Mouse (Mus musculus) fibroblast of lung, adult 2 months (primary cell): ENCODE data around the gene Fbxl16.

Experiments used
- DNase-seq: peaks from one replicate; pipeline ENCODE4 v3.0.0-alpha.2; 2011; ENCODE audit warnings: low read depth

Gene Fbxl16

DNA sequence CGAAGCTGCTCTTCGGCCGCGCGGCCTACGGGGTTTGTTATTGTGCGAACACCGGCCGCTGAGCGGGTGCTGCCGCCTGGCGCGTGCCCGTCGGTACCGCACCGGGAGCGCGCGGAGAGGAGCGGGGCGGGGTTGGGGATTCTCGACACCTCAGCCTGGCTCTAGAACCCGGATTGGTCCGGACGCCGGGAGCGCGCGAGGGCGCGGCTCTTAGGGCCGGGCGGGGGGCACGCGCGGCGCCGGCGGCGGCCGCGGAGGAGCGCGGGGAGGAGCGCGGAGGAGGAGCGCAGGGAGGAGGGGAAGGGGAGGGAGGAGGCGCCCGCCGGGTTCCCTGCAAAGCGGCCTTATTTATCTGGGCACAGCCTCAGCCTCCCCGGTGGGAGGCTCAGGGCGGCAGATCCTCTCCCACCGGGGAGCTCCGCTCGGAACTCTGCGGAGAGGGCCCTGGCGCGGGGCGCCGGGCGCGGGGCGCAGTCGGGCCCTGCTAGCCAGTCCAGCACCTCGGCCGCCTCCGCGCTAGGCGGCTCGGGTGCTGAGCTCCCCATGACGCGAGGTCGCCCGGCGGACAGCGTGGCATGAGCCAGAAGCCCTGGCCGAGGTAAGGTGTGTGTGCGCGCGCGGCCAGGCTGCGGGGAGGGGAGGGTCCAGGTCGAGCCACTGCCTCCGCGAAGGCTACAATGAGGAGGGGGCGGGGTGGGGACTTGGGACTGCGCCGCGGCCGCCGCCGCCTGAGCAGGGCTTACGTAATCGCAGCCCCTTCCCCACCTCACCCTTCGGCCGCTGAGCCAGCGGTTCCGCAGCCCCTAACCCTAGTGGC, at the start of gene Fbxl16:
Gene Fbxl16, plus strand, starts transcription at position 297 of the 817 bp plus-strand sequence.
- DNase-seq = no peak

DNA sequence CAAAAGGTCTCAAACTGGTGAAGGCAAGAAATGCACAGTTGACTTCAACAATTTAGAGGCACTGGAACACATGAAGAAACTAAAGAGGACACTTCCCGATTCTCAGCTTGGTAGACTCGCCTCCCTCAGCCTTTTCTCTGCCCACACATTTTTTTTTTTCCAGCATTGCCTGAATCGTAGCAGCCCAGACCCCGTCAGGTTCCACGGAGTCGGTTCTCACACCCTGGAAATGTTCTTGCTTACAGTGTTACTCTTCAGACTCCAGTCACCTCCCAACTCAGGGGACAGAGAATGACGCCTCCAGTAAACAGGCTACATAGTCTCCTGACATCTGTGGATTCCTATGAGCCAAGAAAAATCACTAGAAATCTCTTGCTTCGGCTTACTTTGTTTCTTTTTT, 48.7 kb upstream of the Fbxl16 start:
- no peak for DNase-seq

DNA sequence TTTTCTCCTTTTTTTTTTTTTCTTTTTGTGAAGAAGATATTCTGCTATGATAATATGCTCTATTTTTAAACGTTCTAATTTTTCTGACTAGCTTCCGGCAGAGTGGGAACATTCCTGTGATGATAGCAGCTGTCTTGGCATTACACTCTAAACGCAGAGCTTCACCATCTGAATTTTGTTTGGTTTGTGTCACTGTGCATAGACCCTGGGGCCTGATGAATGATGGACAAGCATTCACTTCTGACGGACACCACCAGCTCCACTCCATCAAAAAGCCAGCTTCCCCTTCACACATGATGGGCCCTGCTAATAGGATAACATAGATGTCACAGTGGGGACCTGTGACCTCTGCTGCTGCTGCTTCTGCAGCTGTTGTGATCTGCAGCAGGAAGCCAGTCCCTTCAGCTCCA, 47.3 kb upstream of the Fbxl16 start:
- no peak for DNase-seq

DNA sequence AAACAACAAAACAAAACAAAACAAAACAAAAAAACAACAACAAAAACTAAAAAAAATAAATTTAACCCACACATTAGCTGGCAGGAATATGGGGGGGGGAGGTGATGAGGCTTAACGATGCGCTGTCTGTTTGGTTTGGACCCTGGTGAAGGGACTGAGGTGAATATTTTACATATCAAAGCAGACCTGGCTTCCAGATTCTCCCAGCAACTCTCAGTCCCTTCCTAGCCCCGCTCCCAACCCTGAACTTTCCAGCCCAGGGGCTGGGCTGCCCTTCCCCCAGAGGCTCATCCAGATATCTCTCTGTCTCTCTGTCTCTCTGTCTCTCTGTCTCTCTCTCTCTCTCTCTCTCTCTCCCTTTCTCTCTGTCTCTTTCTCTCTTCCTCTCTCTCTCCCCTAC, 46.3 kb upstream of the Fbxl16 start:
- DNase-seq = no peak

DNA sequence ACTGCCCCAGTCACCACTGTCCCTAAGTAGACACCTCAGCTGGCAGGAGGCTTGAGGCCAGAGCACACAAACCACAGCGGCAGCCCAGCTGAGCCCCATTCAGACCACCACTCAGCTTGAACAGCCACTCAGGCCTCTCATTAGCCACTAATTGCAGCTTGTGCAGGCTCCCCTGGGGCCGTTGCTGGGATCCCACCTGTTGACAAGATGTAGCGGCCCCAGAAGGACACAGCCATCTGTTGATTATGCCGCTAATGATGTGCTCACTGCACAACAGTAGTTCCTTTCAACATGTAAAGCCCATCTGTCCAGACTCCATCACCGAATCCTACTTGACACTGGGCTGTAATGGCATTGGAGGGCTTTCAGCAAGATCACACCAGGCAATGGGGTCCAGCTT, 43.0 kb upstream of the Fbxl16 start:
- no peak for DNase-seq

DNA sequence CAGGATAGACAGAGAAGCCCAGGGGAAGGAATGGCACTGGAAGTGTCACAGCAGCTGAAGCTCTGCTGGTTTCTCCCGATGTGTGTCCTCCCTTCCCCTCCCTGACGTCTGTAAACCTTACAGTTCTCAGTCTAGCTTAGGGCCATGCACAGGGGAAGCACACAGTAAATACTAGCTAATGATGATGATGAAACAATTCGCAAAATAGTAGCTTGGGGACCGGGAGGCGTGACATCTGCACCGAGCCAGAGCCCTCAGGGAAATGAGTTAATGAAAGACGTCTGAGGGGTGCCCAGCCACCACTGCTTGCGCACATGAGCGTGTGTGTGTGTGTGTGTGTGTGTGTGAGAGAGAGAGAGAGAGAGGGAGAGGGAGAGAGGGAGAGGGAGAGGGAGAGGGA, 39.6 kb upstream of the Fbxl16 start:
- no peak for DNase-seq

DNA sequence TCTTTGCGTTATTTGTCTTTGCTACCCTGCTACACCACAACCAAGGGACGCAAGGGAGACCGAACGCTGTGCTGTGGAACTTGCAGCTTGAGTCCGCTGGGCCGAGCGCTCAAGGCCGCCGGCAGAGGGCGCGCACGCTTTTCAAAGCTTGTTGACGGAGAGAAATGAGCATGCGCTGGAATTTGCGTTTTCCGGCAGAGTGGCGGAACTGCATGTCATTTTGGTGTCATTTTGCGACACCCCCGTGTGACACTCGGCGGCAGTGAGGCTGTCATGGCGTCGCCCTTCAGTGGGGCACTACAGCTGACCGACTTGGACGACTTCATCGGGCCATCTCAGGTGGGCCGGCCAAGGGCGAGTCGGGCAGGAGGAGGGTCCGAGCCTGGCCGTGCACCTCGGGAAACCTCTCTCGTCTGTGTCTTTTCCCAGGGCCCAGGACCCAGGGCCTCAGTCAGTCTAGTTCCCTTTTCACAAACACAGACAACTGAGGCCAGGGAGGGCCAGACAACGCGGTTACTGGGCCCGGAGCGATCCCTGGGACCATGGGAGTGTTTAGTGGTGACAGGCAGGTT, 35.2 kb upstream of the Fbxl16 start, which contains the start of gene Narfl:
Gene Narfl, plus strand, starts transcription at position 228 of the 572 bp plus-strand sequence.
- DNase-seq = peak; percentile 92

DNA sequence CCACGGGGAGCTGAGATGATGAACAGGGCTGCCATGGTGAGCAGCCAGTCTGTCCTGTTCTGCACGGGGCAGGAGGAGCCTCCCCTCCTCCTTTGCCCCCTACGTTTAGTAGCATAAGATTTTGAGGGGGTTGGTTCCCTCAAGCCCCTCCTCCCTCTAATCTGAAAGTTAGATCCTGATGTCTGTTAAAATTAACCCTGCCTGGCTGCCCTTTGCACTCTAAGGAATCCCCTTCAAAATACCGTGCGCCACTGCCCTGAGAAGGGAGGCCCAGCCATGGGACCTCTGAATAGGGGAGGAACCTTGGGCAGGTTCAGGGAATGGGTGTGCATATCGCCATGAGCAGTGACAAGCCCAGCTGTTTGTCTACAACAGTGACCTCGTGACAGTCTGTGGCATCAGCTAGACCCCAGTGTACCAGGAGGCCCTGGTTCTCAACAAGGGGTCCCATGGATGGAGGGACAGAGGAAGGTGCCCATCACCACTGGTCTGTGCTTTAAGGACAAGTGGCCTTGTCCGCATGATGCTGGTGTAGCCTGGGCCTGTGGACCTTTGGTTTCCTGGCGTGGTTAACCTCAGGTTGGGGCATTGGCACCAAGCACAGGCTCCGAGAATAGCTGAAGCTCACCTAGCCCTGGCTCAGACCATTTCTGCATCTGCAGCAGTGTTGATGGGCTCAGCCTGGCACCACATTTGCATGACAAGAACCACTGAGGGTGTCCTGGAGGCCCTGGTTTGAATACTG, 33.4 kb upstream of the Fbxl16 start:
- no peak for DNase-seq

DNA sequence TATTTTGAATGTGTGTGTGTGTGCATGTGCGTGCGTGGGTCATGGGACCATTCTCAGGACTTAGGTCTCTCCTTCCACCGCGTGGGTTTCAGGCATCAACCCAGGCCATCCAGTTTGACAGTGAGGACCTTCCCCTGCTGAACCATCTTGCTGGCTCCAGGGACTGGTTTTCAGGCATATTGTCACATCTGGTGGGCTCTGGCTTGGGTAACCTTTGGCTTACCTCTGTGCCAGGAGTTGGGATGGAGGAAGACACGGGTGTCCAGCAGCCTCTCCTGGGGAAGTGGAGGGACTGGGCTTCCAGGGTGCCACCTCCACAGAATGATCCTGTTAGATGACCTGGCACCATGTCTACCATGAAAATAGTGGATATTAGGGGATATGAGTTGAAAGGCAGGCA, 30.9 kb upstream of the Fbxl16 start:
- no peak for DNase-seq

DNA sequence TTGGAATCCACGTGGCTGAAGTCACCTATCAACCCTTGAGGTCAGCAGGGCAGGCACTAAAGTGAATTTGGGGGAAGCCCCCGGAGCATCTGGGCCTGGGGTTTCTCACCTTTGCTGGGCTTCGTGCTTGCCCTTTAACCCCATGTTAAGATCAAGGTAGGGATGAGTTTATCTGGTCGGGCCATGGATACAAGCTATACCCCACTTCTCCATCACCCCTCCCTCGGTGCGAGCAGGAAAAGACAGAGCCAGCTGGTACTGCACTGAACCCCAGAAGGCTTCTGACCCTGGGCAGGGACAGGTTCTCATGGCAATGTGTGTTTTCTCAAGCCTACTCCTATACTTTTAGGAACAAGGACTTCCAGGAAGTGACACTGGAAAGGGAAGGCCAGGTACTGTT, 27.5 kb upstream of the Fbxl16 start:
- no peak for DNase-seq

DNA sequence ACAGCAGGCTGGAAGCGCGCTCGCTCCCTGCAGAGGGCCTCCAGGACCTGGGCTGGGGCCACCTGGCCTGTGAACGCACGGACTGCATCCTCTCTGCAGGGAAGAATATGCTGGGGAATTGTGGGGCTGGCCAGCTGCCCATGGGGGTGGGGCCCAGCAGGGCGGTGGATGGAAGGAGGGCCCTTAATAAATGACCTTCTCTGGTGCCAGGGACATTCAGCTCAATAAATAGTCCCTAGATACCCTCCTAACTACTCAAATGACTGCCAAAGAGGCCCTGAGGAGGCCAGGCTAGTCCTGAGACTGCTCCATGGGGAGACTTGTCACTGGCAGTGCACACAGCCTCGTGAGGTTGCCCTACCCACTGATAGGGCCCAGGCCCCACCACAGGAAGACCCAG, 25.8 kb upstream of the Fbxl16 start:
- DNase-seq = no peak

DNA sequence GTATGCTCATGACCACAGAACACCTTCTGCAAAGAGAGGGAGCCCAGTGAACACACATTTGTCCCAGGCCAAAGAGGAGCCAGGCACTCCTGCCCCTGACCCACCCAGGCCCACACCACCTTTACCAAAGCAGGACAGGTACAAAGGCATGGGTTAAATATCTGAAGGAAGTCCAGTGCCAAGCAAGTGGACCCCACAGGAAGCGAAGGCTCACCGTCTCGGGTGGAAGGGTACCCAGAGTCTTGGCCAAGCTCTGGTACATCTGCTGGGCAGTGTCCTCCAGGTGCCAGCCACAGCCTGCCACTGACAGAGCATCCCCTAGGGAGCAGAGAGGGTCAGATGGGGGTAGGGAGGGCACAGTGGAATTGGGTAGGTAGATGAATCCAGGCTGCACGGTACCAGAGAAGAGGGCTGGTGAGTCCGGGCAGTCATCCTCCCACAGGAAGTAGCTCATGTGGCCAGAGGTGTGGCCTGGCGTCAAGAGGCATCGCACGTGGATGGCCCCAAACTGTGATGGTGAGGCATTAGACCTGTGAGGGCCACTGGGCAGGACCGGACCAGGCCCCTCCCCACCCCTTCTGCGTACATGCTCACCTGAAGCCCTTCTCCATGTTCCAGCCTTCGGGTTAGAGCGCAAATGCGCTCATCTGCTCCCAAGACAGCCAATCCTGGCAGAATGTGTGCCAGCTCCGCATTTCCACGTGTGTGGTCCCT, 24.9 kb upstream of the Fbxl16 start:
- no peak for DNase-seq

DNA sequence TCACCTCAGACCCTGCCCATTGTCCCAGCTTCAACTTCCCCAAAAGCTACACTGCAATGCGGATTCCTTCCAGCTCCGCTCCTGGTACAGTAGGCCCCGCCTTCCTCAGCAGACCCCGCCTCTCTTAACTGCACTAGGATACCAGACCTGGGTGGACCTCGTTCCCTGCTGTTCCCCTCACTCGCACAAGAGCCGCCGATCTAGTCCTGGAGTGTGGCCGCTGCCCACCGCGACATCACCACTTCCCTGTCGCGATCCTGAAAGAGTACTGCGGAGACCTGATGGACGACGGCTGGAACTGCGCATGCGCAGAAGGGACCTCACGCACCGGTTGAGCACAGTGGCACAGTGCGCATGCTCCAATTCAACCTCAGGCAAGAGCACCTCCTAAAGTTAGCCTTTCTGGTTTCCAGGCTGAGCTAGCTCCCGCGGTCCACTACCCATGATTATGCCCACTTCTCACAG, 23.6 kb upstream of the Fbxl16 start, which contains the start of gene Haghl:
Gene Haghl, minus strand, starts transcription at position 393 of the 465 bp plus-strand sequence.
- peak; percentile 88 for DNase-seq

DNA sequence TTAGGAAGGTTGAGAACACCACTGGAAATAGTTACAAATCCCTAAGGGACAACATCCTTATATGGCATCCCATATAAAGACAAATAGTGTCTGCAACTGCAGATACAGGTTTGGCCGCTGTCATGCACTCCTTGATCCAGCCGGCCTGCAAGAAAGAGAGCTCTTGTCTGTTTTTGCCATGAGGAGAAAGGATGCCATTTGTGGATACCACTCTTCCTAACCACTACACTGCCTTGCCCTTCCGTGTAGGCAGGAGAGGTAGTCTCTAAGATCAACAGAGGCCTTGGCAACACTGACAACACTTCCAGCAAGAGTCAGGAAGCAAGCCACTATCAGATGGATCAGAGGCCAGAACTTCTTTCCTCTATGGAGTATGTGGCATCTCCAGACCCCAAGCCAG, 22.6 kb upstream of the Fbxl16 start, which contains the start of gene Ccdc78:
Gene Ccdc78, plus strand, starts transcription at position 301 of the 400 bp plus-strand sequence.
- no peak for DNase-seq

DNA sequence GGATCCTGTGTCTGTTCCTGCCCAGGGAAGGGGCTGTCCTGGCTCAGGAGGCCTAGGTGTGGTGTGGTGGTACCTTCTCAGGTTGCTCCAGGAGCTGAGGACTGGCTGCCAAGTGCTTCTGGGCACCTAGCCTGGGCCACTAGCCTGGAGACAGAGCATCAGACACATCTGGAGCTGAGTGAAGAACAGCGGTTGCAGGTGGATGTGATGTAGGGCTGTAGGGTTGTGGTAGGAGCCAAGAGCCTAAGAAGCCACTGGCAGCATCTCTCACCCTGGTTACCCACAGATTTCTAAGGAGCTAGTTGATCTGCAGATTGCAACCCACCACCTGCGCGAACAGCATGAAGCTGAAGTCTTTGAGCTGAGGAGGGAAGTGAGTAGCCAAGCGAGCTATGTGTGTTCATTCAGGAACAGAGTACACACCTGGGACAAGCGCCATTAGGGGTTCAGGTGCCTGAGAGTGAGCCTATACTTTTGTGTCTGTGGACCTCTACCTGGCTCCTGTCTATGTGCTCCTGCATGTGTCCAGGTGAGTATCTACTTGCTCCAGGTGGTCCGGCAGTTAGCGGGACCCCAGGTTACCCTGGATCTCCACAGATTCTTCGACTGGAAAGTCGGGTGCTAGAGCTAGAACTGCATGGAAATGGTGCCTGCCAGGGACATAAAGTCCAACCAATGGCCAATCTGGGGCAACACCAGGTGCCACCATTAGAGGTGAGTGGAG, 21.9 kb upstream of the Fbxl16 start:
- no peak for DNase-seq

DNA sequence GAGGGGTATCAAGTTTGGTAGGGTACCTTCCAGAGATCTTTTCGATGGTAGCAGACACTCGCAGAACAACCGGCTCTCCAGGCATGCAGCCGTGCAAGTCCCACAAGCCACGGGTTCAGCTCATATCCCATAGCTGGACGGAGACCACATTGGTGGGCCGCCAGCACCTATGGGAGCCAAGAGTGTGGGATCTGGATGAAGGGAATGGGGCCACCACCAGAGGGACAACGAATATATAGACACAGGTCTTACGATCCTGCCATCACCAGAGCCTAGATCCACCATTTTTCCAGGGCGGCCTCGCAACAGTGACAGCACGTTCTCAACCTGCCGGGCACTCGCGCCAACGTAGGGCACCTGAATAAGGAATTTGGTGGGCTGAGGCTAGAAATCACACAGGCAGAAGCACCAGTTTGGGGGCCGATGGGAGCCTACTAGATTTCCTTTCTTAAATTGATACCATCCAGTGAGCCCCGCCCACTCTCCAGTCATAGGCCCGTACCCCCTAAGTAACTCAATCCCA, 17.5 kb upstream of the Fbxl16 start:
- DNase-seq = no peak

DNA sequence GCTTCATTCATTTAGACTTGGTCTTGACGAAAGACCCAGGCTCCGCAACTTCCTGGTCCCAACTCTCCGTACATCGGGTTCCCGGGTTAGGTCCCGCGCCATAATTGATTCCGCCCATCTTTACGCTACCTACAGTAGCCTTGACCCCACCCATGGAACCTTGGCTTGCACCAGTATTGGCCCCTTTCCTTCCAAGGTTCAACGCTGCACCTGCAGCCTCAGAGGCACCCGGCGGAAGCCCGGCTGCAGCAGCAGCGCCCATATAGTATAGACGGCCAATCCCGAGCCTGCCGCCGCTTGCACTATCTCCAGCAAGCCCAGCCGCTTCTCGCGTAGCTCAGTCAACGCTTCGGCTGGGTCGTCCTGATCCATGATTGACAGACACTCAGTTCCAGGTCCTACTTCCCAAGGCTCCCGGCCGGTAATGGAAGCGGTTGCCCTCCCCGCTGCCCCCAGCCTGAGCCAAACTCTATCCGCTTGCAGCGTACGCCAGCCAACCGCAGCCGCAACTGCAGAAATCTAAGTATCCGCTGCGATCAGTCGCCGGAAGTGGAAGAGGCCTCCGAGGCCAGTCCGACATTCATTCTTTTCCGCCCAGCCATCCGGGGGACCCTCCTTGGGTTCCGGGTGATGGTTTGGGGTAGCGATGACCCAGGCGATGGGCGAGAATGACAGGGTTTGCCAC, 16.9 kb upstream of the Fbxl16 start:
- DNase-seq = peak; percentile 57

DNA sequence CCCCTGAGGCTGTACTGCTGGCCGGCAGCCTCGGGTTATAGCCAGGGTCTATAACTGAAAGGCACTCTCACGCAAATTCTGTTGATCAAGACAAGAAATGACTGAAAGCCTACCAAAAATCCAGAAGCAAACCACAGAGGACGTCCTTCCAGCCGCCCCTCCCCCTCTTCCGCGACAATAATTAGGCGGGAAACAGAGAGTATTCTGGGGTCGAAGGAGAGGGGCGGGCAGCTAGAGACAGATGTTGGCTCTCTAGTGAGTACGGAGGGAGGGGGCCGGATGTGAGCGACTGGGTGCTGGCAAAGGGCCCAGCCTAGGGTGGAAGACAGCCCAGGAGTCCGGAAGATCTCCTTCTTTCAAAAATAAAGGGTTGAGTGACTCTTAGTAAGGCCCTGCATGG, 16.3 kb upstream of the Fbxl16 start, which contains the start of gene Fam173a:
Gene Fam173a, minus strand, starts transcription at position 287 of the 400 bp plus-strand sequence.
- no peak for DNase-seq

DNA sequence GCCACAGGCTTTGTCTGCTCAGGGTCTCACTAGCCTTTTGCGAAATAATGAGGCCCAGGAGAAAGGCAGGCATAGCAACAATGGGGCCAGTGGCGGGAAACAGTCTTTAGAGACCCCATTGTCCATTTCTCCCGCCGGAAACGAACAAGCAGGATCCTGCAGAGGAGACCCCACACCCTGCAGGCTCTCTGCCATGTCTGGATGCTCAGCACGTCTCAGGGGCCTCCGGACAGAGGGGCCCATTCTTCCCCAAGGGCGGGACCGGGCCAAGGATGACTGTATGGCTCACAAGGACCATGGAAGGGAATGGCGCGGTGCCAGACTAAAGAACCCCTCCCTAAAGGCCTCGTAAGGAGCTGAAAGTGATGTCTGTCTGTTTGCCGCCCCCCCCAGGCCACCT, 14.7 kb upstream of the Fbxl16 start:
- no peak for DNase-seq

DNA sequence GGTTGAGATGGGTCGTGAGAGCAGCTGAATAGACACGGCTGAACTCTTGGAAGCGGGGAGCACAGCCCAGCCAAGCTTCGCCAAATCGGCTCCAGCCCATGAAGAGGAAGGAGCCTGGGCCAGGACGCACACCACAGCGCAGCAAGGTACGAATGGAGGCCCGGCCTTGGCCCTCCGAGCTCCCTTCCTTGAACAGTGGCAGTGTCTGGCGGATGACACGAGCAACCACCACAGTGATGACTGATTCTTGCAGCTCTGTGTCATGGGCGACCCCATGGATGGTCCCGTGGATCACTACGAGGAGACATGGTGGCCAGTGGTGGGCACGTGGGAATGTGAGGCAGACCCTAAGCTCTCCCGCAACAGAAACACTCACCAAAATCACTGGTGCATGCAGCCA, 13.9 kb upstream of the Fbxl16 start:
- DNase-seq = no peak
